Mouse (Mus musculus) regulatory T cell (primary cell): Measurements from ENCODE around the gene Fam114a2.

Experiments
- in situ Hi-C: fragments of 300-600 bp; cut with MboI, MseI; formaldehyde crosslinking; loops from one replicate; pipeline ENCODE4 v1.15.1; 2025; ENCODE audit warnings: high pct_unique_total_duplicates

Gene Fam114a2

DNA sequence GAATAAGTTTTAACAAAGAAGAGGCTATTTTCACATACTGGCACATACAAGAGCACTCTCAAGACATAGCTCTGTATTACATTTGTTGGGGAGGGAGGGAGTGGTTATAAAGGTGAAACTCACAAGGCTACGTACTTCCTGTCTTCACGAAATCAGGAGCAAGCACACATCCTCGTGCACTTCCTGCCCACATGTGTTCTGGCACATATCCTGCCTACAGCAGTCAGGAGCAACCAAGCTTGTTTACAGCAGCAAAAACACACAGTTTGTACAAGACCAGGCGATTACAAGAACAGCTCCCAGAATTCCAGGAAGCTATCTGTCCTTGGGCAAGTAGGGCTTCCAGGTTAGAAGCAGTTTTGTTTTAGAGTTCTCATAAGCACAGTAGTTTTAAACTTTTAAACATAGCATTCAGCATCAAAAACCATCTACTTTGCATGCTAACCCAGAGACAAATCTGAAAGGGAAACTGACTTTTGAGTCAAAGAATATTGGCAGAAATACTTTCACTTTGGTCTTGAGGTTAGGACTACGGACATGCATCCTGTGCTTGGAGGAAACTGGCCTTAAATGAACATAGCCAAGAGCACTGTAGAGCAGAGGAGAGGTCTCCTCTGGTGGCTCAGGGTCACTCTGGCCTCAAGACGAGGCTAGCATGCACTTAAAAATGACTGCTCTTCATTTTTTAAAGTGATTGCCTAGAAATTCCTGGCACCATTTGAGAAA is 73.0 kb downstream of the Fam114a2 start:
- in situ Hi-C loops = no loop called here

DNA sequence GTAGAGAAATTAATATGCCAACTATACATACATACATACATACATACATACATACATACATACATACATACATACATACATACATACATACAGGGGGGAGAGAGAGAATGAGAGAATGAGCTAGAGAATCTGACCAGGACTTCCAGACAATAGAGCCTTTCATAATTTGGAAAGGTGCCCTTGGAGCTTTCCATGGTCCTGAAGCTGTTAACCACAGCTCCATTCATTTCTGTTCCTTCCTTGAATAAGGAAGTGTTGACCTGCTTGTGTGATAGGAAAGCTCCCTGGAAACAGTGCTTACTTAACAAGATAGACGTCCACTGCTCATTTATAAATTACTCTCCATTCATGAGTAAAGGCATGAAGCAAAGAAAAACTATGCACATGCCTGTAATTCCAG is 84.3 kb downstream of the Fam114a2 start:
- in situ Hi-C loops = no loop called here
